Mouse (Mus musculus): ENCODE results near the gene Olfr1211. TPM values are rescaled to one million over a fixed set of nuclear protein-coding genes. Genes with fewer than 3 reads are reported as not detected.

The Olfr1211 gene
- polyA plus RNA-seq (2017; shearing (Covaris generic)): not detected

GRCm38 (mm10) chr2:88938011-88938410 is at the start of gene Olfr1211:
Olfr1211 (minus strand) TSS chr2:88938111.

DNA sequence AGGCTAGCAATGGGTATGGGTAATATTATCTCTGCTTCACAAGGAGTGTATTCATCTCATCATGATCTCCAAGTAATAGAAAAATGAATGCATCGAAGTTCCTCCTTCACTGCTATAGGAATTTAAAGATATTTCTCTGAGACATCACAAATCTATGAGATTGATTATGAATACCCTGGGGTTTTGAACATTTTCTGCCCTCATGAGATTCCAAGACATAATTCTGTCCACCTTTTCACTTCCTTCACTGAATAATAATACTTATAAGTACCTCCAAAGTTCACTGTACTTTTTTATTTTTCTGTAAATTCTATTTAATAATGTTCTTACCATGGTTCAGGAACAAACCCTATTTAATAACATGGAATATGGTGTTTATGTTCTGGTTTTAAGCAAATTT is 42.3 kb upstream of the Olfr1211 start, which contains the start of gene Gm13762:
Gm13762 (minus strand) TSS at position 101 of the 400 bp plus-strand sequence.

GRCm38 (mm10) chr2:88953669-88954068 is 15.8 kb upstream of the Olfr1211 start, which contains the start of gene Olfr1212:
Olfr1212 (plus strand) TSS chr2:88953969.

DNA sequence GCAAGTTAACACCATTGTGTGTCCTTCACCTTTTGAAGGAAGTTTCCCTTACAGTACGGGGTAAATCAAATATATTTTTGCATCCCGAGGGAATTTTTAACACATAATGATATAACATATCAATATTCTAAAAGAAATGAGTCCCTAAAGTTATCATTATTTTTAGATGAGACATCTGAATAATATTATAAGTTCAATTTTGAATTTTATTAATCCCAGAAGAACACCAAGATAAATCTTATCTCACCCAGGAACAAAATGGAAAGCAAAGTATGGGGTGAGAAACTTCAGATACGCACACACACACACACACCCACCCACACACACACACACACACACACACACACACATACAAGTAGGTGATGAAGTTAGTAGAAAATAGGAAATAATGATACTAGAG is 22.9 kb downstream of the Olfr1211 start, which contains the start of gene Olfr1209:
Olfr1209 (minus strand) TSS at position 101 of the 400 bp plus-strand sequence.

DNA sequence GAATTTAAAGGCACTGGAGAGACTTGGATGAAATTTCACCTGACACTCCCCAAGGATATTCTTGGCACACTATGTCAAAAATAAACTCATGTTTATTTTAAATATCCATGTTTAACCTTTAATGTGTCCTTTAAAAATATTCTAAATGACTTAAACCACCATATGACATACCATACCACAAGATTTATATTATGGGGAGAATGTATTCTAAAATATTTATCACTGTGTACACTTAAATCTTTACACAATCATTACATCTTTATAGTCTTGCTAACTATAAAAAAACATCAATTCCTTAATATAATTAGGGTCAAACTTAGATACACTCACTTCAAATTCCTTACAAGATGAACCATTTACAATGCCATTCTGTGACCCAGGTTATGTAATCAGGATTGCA is 35.7 kb downstream of the Olfr1211 start, which contains the start of gene Olfr1208:
Olfr1208 (minus strand) TSS at position 101 of the 400 bp plus-strand sequence.

Other genes starting within 250 kb of the Olfr1211 start
- not detected for gene Olfr1195, start 248.9 kb downstream of the Olfr1211 start, polyA plus RNA-seq (2017; shearing (Covaris generic))
- not detected for gene Olfr1196, start 233.5 kb downstream of the Olfr1211 start, polyA plus RNA-seq (2017; shearing (Covaris generic))
- gene Olfr1197, start 205.7 kb downstream of the Olfr1211 start, polyA plus RNA-seq (2017; shearing (Covaris generic)): not detected
- gene Olfr1198, start 186.7 kb downstream of the Olfr1211 start, polyA plus RNA-seq (2017; shearing (Covaris generic)): not detected
- not detected for gene Olfr1199, start 177.6 kb downstream of the Olfr1211 start, polyA plus RNA-seq (2017; shearing (Covaris generic))
- gene Olfr1200, start 167.6 kb downstream of the Olfr1211 start, polyA plus RNA-seq (2017; shearing (Covaris generic)): not detected
- not detected for gene Olfr1201, start 145.1 kb downstream of the Olfr1211 start, polyA plus RNA-seq (2017; shearing (Covaris generic))
- gene Olfr1202, start 123.6 kb downstream of the Olfr1211 start, polyA plus RNA-seq (2017; shearing (Covaris generic)): not detected
- not detected for gene Olfr1205, start 108.4 kb downstream of the Olfr1211 start, polyA plus RNA-seq (2017; shearing (Covaris generic))
- gene Olfr1204, start 88.8 kb downstream of the Olfr1211 start, polyA plus RNA-seq (2017; shearing (Covaris generic)): not detected
- gene Olfr1206, start 74.9 kb downstream of the Olfr1211 start, polyA plus RNA-seq (2017; shearing (Covaris generic)): not detected
- not detected for gene Olfr1208, start 35.8 kb downstream of the Olfr1211 start, polyA plus RNA-seq (2017; shearing (Covaris generic))
- not detected for gene Olfr1209, start 23.0 kb downstream of the Olfr1211 start, polyA plus RNA-seq (2017; shearing (Covaris generic))
- gene Olfr1212, start 15.9 kb upstream of the Olfr1211 start, polyA plus RNA-seq (2017; shearing (Covaris generic)): not detected
- not detected for gene Gm13762, start 42.2 kb upstream of the Olfr1211 start, polyA plus RNA-seq (2017; shearing (Covaris generic))
- gene Olfr1214, start 54.5 kb upstream of the Olfr1211 start, polyA plus RNA-seq (2017; shearing (Covaris generic)): not detected
- 0.15 TPM for gene Olfr1215, start 68.9 kb upstream of the Olfr1211 start, polyA plus RNA-seq (2017; shearing (Covaris generic))
- not detected for gene Olfr1216, start 80.2 kb upstream of the Olfr1211 start, polyA plus RNA-seq (2017; shearing (Covaris generic))
- not detected for gene Olfr1217, start 94.0 kb upstream of the Olfr1211 start, polyA plus RNA-seq (2017; shearing (Covaris generic))
- gene Olfr1218, start 123.1 kb upstream of the Olfr1211 start, polyA plus RNA-seq (2017; shearing (Covaris generic)): not detected
- gene Olfr1219, start 145.4 kb upstream of the Olfr1211 start, polyA plus RNA-seq (2017; shearing (Covaris generic)): not detected
- 0.15 TPM for gene Olfr1220, start 168.7 kb upstream of the Olfr1211 start, polyA plus RNA-seq (2017; shearing (Covaris generic))
- gene Olfr1221, start 179.2 kb upstream of the Olfr1211 start, polyA plus RNA-seq (2017; shearing (Covaris generic)): not detected
- gene Olfr1222, start 194.9 kb upstream of the Olfr1211 start, polyA plus RNA-seq (2017; shearing (Covaris generic)): not detected
- gene Olfr1223, start 213.4 kb upstream of the Olfr1211 start, polyA plus RNA-seq (2017; shearing (Covaris generic)): not detected
- not detected for gene Olfr1224-ps1, start 226.0 kb upstream of the Olfr1211 start, polyA plus RNA-seq (2017; shearing (Covaris generic))
- gene Olfr1225, start 236.6 kb upstream of the Olfr1211 start, polyA plus RNA-seq (2017; shearing (Covaris generic)): not detected